Mouse (Mus musculus): Measurements from ENCODE around the gene 4930562C15Rik. TPM values are rescaled to one million over a fixed set of nuclear protein-coding genes. Genes with fewer than 3 reads are reported as not detected.

4930562C15Rik gene
- polyA plus RNA-seq, 1 experiment from 2014 or later: 2.2 TPM

GRCm38 (mm10) chr16:4896249-4897027 lies 61.2 kb downstream of the 4930562C15Rik start:
- no peak for DNase-seq (ENCODE audit: low spot score)
- no peak overlapping the region for H3K4me2 ChIP-seq (replicated peaks; ENCODE audit: low read depth, low read length)
- H3K36me3 ChIP-seq (ENCODE audit: insufficient read depth, low read length): no peaks in the 10 kb centered on the region
- no peak overlapping the region for H3K9ac ChIP-seq (replicated peaks; ENCODE audit: low read depth)
- H3K9me3 ChIP-seq (ENCODE audit: low read length): no peaks in the 10 kb centered on the region
- peak; percentile 10; the same call in 1 of the 2 replicates for ATAC-seq
- no peak overlapping the region; the same call in 1 of the 2 replicates for H3K27ac ChIP-seq (ENCODE audit: low read length)
- peaks cover 19% of the 10 kb centered on the region; the same call in 1 of the 2 replicates for H3K4me1 ChIP-seq (ENCODE audit: insufficient read depth, low read depth, low read length)
- H3K4me3 ChIP-seq (ENCODE audit: low read depth, low read length): no peak overlapping the region
- no peak for TF ChIP-seq CTCF (IDR thresholded peaks at IDR 0.05)
- no peak for TF ChIP-seq EP300 (IDR thresholded peaks at IDR 0.05)
- no peaks in the 10 kb centered on the region for H3K27me3 ChIP-seq (replicated peaks; ENCODE audit: insufficient read depth, low read length)
- 67% methylated on average over 5 of the region's 5 CpGs for WGBS

DNA sequence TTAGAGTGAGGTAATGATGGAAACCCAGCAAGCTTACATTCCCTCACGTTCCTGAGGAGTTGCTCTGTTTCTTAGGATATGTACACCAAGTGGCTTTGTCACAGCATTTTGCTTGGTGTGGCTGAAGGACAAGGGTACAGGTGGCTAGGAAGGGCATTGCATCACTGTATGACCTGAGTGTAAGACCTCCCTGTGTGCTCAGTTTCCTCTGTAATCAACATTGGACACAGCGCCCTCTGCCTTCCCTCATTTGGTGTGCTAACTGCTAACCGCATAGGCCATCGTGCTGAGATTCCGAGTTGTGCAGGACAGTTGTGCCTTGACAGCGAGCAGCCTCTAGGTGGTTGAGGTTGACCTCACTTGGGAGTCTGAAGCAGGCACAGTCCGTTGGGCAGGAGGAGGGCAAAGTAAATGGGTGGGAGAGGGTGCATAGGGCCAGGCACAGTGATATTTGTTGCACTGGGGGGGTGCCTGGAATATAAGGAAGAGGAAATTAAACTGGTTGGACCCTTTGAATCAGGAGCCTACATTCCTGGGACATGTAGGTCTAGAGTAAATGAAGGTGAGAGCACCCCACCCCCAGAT lies 62.0 kb downstream of the 4930562C15Rik start:
- Histone ChIP-seq H3K4me2 (replicated peaks; ENCODE audit: low read depth, low read length) (no peak overlapping the region), H3K4me3 (ENCODE audit: low read depth, low read length) (no peak overlapping the region), H3K27me3 (replicated peaks; ENCODE audit: insufficient read depth, low read length) (no peaks in the 10 kb centered on the region), H3K9ac (replicated peaks; ENCODE audit: low read depth) (no peak overlapping the region), H3K4me1 (ENCODE audit: insufficient read depth, low read depth, low read length) (peaks cover 19% of the 10 kb centered on the region; the same call in 1 of the 2 replicates), H3K27ac (ENCODE audit: low read length) (no peak overlapping the region; the same call in 1 of the 2 replicates), H3K36me3 (ENCODE audit: insufficient read depth, low read length) (no peaks in the 10 kb centered on the region), H3K9me3 (ENCODE audit: low read length) (no peaks in the 10 kb centered on the region)
- 60% methylated on average over 7 of the region's 7 CpGs for WGBS
- TF ChIP-seq EP300 (IDR thresholded peaks at IDR 0.05) (no peak), CTCF (IDR thresholded peaks at IDR 0.05) (peak; percentile 55)
- ATAC-seq: peak; percentile 18; the same call in 1 of the 2 replicates
- no peak for DNase-seq (ENCODE audit: low spot score)

DNA sequence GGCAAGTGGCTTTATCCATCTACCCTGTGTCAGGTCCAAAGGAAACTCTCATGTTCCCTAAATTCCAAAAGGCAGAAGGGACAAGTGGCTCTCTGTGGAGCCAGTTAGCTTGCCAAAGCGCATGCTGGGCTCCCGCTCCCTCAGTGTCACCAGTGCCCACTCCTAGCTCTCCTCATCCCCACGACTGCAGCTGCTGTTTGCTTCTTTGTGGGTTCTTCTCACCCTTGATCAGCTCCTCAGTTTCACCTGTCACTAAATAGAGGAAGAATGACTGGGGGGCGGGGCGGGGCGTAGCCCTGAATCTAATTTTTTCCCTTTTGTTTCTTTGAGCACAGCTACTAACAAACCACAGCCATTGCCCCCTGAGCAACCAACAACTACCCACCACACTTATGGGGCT lies 63.7 kb downstream of the 4930562C15Rik start:
- no peak overlapping the region for H3K9ac ChIP-seq (replicated peaks; ENCODE audit: low read depth)
- H3K4me1 ChIP-seq (ENCODE audit: insufficient read depth, low read depth, low read length): peaks cover 21% of the 10 kb centered on the region; the same call in 1 of the 2 replicates
- DNase-seq (ENCODE audit: low spot score) (no peak), ATAC-seq (no peak)
- H3K4me3 ChIP-seq (ENCODE audit: low read depth, low read length): no peak overlapping the region
- no peak overlapping the region for H3K4me2 ChIP-seq (replicated peaks; ENCODE audit: low read depth, low read length)
- no peaks in the 10 kb centered on the region for H3K27me3 ChIP-seq (replicated peaks; ENCODE audit: insufficient read depth, low read length)
- TF ChIP-seq EP300 (IDR thresholded peaks at IDR 0.05) (no peak), CTCF (IDR thresholded peaks at IDR 0.05) (no peak)
- 92% methylated on average over 6 of the region's 6 CpGs for WGBS
- H3K27ac ChIP-seq (ENCODE audit: low read length): no peak overlapping the region
- H3K36me3 ChIP-seq (ENCODE audit: insufficient read depth, low read length): no peaks in the 10 kb centered on the region
- H3K9me3 ChIP-seq (ENCODE audit: low read length): no peaks in the 10 kb centered on the region

GRCm38 (mm10) chr16:4899711-4900110 lies 64.5 kb downstream of the 4930562C15Rik start:
- H3K27me3 ChIP-seq (replicated peaks; ENCODE audit: insufficient read depth, low read length): no peaks in the 10 kb centered on the region
- no peak overlapping the region for H3K9ac ChIP-seq (replicated peaks; ENCODE audit: low read depth)
- H3K9me3 ChIP-seq (ENCODE audit: low read length): no peaks in the 10 kb centered on the region
- no peak for TF ChIP-seq EP300 (IDR thresholded peaks at IDR 0.05)
- no peak for TF ChIP-seq CTCF (IDR thresholded peaks at IDR 0.05)
- H3K4me2 ChIP-seq (replicated peaks; ENCODE audit: low read depth, low read length): no peak overlapping the region
- WGBS: 40% methylated on average over 2 of the region's 2 CpGs
- DNase-seq (ENCODE audit: low spot score) (no peak), ATAC-seq (no peak)
- no peak overlapping the region for H3K4me3 ChIP-seq (ENCODE audit: low read depth, low read length)
- H3K4me1 ChIP-seq (ENCODE audit: insufficient read depth, low read depth, low read length): peaks cover 13% of the 10 kb centered on the region; the same call in 1 of the 2 replicates
- H3K27ac ChIP-seq (ENCODE audit: low read length): no peak overlapping the region
- H3K36me3 ChIP-seq (ENCODE audit: insufficient read depth, low read length): no peaks in the 10 kb centered on the region

DNA sequence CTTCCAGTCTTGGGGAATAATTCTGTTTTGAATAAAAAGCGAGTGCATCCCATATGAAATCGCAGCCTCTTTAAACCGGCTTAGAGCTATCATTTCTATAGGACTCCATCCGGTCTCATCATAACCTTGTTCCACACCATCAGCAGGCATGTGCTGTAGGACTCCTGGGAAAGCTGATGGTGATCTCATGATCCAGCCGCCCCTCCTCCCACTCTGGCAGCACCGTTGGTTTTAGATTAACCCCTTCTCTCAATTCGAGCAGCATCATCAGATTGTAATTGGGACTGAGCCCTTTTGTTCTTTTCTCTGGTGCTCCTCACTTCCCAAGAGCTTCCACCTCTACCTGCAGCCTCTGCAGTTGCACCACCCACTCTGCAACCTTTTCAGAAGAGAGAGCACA lies 66.0 kb downstream of the 4930562C15Rik start:
- DNase-seq (ENCODE audit: low spot score) (no peak), ATAC-seq (no peak)
- H3K36me3 ChIP-seq (ENCODE audit: insufficient read depth, low read length): no peaks in the 10 kb centered on the region
- H3K4me3 ChIP-seq (ENCODE audit: low read depth, low read length): no peak overlapping the region
- TF ChIP-seq EP300 (IDR thresholded peaks at IDR 0.05) (no peak), CTCF (IDR thresholded peaks at IDR 0.05) (no peak)
- H3K9me3 ChIP-seq (ENCODE audit: low read length): no peaks in the 10 kb centered on the region
- H3K9ac ChIP-seq (replicated peaks; ENCODE audit: low read depth): no peak overlapping the region
- H3K4me2 ChIP-seq (replicated peaks; ENCODE audit: low read depth, low read length): no peak overlapping the region
- H3K27me3 ChIP-seq (replicated peaks; ENCODE audit: insufficient read depth, low read length): no peaks in the 10 kb centered on the region
- H3K4me1 ChIP-seq (ENCODE audit: insufficient read depth, low read depth, low read length): peaks cover 9% of the 10 kb centered on the region; the same call in 1 of the 2 replicates
- 65% methylated on average over 7 of the region's 7 CpGs for WGBS
- H3K27ac ChIP-seq (ENCODE audit: low read length): no peak overlapping the region

DNA sequence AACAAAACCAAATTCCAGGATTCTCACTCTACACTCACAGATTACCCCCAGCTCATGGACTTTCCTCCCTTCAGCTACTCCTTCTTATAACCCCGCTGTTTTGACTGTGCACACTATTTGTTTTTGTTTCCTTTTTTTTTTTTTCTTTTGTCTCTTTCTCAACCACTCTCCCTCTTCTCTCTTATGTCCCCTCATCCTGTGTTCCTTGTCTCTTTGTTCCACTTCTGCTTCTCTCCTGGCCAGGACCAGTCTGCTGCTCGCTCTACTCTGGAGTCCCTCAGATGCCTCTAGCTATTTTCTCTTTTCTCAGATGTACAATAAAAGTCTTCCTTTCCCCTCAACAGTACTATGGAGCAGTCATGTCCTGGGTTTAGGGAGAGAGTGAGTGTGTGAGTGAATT lies 67.2 kb downstream of the 4930562C15Rik start:
- Histone ChIP-seq H3K4me2 (replicated peaks; ENCODE audit: low read depth, low read length) (no peak overlapping the region), H3K27ac (ENCODE audit: low read length) (no peak overlapping the region), H3K4me3 (ENCODE audit: low read depth, low read length) (no peak overlapping the region), H3K27me3 (replicated peaks; ENCODE audit: insufficient read depth, low read length) (no peaks in the 10 kb centered on the region), H3K36me3 (ENCODE audit: insufficient read depth, low read length) (no peaks in the 10 kb centered on the region), H3K4me1 (ENCODE audit: insufficient read depth, low read depth, low read length) (0 out of 2 replicates have a peak, but pooled peaks cover 3% of the 10 kb centered on the region), H3K9ac (replicated peaks; ENCODE audit: low read depth) (no peak overlapping the region), H3K9me3 (ENCODE audit: low read length) (no peaks in the 10 kb centered on the region)
- TF ChIP-seq CTCF (IDR thresholded peaks at IDR 0.05) (no peak), EP300 (IDR thresholded peaks at IDR 0.05) (no peak)
- no peak for DNase-seq (ENCODE audit: low spot score)
- no peak for ATAC-seq
- 85% methylated on average over 2 of the region's 2 CpGs for WGBS

Data from lung, postnatal 0 days (tissue).